Mouse (Mus musculus) neural tube, embryonic 15.5 days (tissue): ENCODE data around the gene Mef2c. TPM values are rescaled to one million over a fixed set of nuclear protein-coding genes. Genes with fewer than 3 reads are reported as not detected.

ENCODE experiments used
- ATAC-seq: fragments of 200-750 bp; cut with Nextera tagmentation; 2 replicates; pipeline ENCODE4 v1.8.0; 2017; ENCODE audit warnings: mild to moderate bottlenecking, moderate TSS enrichment, moderate library complexity; ENCODE audit not compliant: low FRiP score
- H3K27ac ChIP-seq: fragments of 300-500 bp; sonication (generic); replicated peaks from 2 replicates; pipeline ENCODE4 v1.5.1; 2015; ENCODE audit warnings: mild to moderate bottlenecking, inconsistent platforms
- H3K27me3 ChIP-seq: fragments of 300-500 bp; sonication (generic); replicated peaks from 2 replicates; pipeline ENCODE4 v1.6.1; 2015; ENCODE audit warnings: inconsistent platforms
- H3K36me3 ChIP-seq: fragments of 300-500 bp; sonication (generic); 2 replicates; pipeline ENCODE4 v1.6.1; 2015; ENCODE audit warnings: inconsistent platforms
- H3K4me1 ChIP-seq: fragments of 300-500 bp; sonication (generic); 2 replicates; pipeline ENCODE4 v1.6.1; 2015; ENCODE audit warnings: inconsistent platforms
- H3K4me2 ChIP-seq: fragments of 300-500 bp; sonication (generic); 2 replicates; pipeline ENCODE4 v1.6.1; 2015; ENCODE audit warnings: inconsistent platforms, mild to moderate bottlenecking, moderate library complexity
- H3K4me3 ChIP-seq: fragments of 300-500 bp; sonication (generic); replicated peaks from 2 replicates; pipeline ENCODE4 v1.5.1; 2015; ENCODE audit warnings: mild to moderate bottlenecking, inconsistent platforms
- H3K9ac ChIP-seq: fragments of 300-500 bp; sonication (generic); replicated peaks from 2 replicates; pipeline ENCODE4 v1.6.1; 2015; ENCODE audit warnings: mild to moderate bottlenecking, inconsistent platforms
- H3K9me3 ChIP-seq: fragments of 300-500 bp; sonication (generic); replicated peaks from 2 replicates; pipeline ENCODE4 v1.6.1; 2016; ENCODE audit warnings: inconsistent platforms
- WGBS: fragments of 180-500 bp; shearing (Covaris S2); methylation state at CpG from one replicate; pipeline ENCODE4 v1.1.7; 2015; ENCODE audit warnings: mixed read lengths; 5-methylcytosine and 5-hydroxymethylcytosine counted together
- polyA plus RNA-seq: library from polyadenylated mRNA; unstranded; fragments of >200 nt; fragmentation: Nextera tagmentation; extraction: Ambion mirVana; gene quantifications from 2 replicates; pipeline ENCODE4 v1.2.1, GENCODE M21; 2015

Gene Mef2c
- polyA plus RNA-seq, 1 experiment from 2014 or later = 29.7 TPM

GRCm38 (mm10) chr13:83574866-83575265 is 71.0 kb downstream of the Mef2c start:
- Histone ChIP-seq H3K27me3 (no peaks in the 10 kb centered on the region), H3K9me3 (no peaks in the 10 kb centered on the region), H3K36me3 (no peaks in the 10 kb centered on the region), H3K4me3 (no peak overlapping the region), H3K4me1 (no peaks in the 10 kb centered on the region), H3K4me2 (no peak overlapping the region), H3K27ac (no peak overlapping the region), H3K9ac (no peak overlapping the region)
- no peak for ATAC-seq
- WGBS = 61% methylated on average over 8 of the region's 8 CpGs

GRCm38 (mm10) chr13:83579410-83579809 is 75.6 kb downstream of the Mef2c start:
- Histone ChIP-seq H3K9ac (no peak overlapping the region), H3K4me1 (no peaks in the 10 kb centered on the region), H3K9me3 (no peaks in the 10 kb centered on the region), H3K4me2 (no peak overlapping the region), H3K27ac (no peak overlapping the region), H3K36me3 (no peaks in the 10 kb centered on the region), H3K27me3 (no peaks in the 10 kb centered on the region), H3K4me3 (no peak overlapping the region)
- WGBS = 81% methylated on average over 3 of the region's 3 CpGs
- no peak for ATAC-seq

GRCm38 (mm10) chr13:83580856-83581255 is 77.0 kb downstream of the Mef2c start:
- Histone ChIP-seq H3K9ac (no peak overlapping the region), H3K27me3 (no peaks in the 10 kb centered on the region), H3K27ac (no peak overlapping the region), H3K9me3 (no peaks in the 10 kb centered on the region), H3K36me3 (no peaks in the 10 kb centered on the region), H3K4me2 (no peak overlapping the region), H3K4me3 (no peak overlapping the region), H3K4me1 (no peaks in the 10 kb centered on the region)
- no peak for ATAC-seq
- 91% methylated on average over 5 of the region's 5 CpGs for WGBS

GRCm38 (mm10) chr13:83582564-83582963 is 78.7 kb downstream of the Mef2c start:
- H3K36me3 ChIP-seq = no peaks in the 10 kb centered on the region
- no peaks in the 10 kb centered on the region for H3K9me3 ChIP-seq
- no peak overlapping the region for H3K4me2 ChIP-seq
- H3K9ac ChIP-seq = no peak overlapping the region
- WGBS = 88% methylated on average over 1 of the region's 1 CpGs
- H3K4me3 ChIP-seq = no peak overlapping the region
- no peaks in the 10 kb centered on the region for H3K27me3 ChIP-seq
- no peak overlapping the region for H3K27ac ChIP-seq
- ATAC-seq = no peak
- no peaks in the 10 kb centered on the region for H3K4me1 ChIP-seq

- Histone ChIP-seq H3K4me3 (no peak overlapping the region), H3K9me3 (no peaks in the 10 kb centered on the region), H3K27me3 (no peaks in the 10 kb centered on the region), H3K27ac (no peak overlapping the region), H3K4me1 (no peaks in the 10 kb centered on the region), H3K4me2 (no peak overlapping the region), H3K9ac (no peak overlapping the region), H3K36me3 (no peaks in the 10 kb centered on the region)
- 61% methylated on average over 4 of the region's 4 CpGs for WGBS
- no peak for ATAC-seq
These were observed 80.0 kb downstream of the Mef2c start for GRCm38 (mm10) chr13:83583881-83584280.

GRCm38 (mm10) chr13:83585359-83585758 is 81.5 kb downstream of the Mef2c start:
- H3K9me3 ChIP-seq = no peaks in the 10 kb centered on the region
- no peak overlapping the region for H3K27ac ChIP-seq
- no peaks in the 10 kb centered on the region for H3K4me1 ChIP-seq
- H3K4me2 ChIP-seq = no peak overlapping the region
- ATAC-seq = no peak
- no peaks in the 10 kb centered on the region for H3K27me3 ChIP-seq
- no peak overlapping the region for H3K4me3 ChIP-seq
- H3K36me3 ChIP-seq = no peaks in the 10 kb centered on the region
- H3K9ac ChIP-seq = no peak overlapping the region
- whole genome bisulfite sequencing = 83% methylated on average over 5 of the region's 5 CpGs

GRCm38 (mm10) chr13:83588186-83588585 is 84.4 kb downstream of the Mef2c start:
- Histone ChIP-seq H3K27me3 (no peaks in the 10 kb centered on the region), H3K4me1 (no peaks in the 10 kb centered on the region)
- 95% methylated on average over 2 of the region's 2 CpGs for WGBS

GRCm38 (mm10) chr13:83590886-83591285 is 87.1 kb downstream of the Mef2c start:
- ATAC-seq = no peak
- H3K9me3 ChIP-seq = no peaks in the 10 kb centered on the region
- no peaks in the 10 kb centered on the region for H3K36me3 ChIP-seq
- no peak overlapping the region for H3K4me3 ChIP-seq
- no peak overlapping the region for H3K27ac ChIP-seq
- H3K4me2 ChIP-seq = no peak overlapping the region
- 90% methylated on average over 5 of the region's 5 CpGs for WGBS
- H3K4me1 ChIP-seq = no peaks in the 10 kb centered on the region
- H3K9ac ChIP-seq = no peak overlapping the region
- no peaks in the 10 kb centered on the region for H3K27me3 ChIP-seq

More at GRCm38 (mm10) chr13:83588186-83588585, 84.4 kb downstream of the Mef2c start:
- no peak overlapping the region for H3K9ac ChIP-seq
- H3K27ac ChIP-seq = no peak overlapping the region
- no peaks in the 10 kb centered on the region for H3K9me3 ChIP-seq
- H3K4me3 ChIP-seq = no peak overlapping the region
- H3K36me3 ChIP-seq = no peaks in the 10 kb centered on the region
- no peak overlapping the region for H3K4me2 ChIP-seq
- ATAC-seq = no peak

- no peak overlapping the region for H3K4me3 ChIP-seq
- H3K4me1 ChIP-seq = no peaks in the 10 kb centered on the region
- H3K9me3 ChIP-seq = no peaks in the 10 kb centered on the region
- ATAC-seq = peak; percentile 47
- H3K27me3 ChIP-seq = no peaks in the 10 kb centered on the region
- no peak overlapping the region for H3K27ac ChIP-seq
- no peaks in the 10 kb centered on the region for H3K36me3 ChIP-seq
- H3K4me2 ChIP-seq = no peak overlapping the region
- WGBS = 22% methylated on average over 1 of the region's 1 CpGs
- H3K9ac ChIP-seq = no peak overlapping the region
These were observed 91.6 kb downstream of the Mef2c start for GRCm38 (mm10) chr13:83595429-83595828.

GRCm38 (mm10) chr13:83596989-83597738 is 93.3 kb downstream of the Mef2c start:
- 87% methylated on average over 6 of the region's 6 CpGs for WGBS
- H3K9me3 ChIP-seq = no peaks in the 10 kb centered on the region
- H3K4me3 ChIP-seq = no peak overlapping the region
- no peak overlapping the region for H3K9ac ChIP-seq
- H3K27ac ChIP-seq = no peak overlapping the region
- H3K27me3 ChIP-seq = no peaks in the 10 kb centered on the region
- H3K4me2 ChIP-seq = no peak overlapping the region
- H3K4me1 ChIP-seq = no peaks in the 10 kb centered on the region
- no peaks in the 10 kb centered on the region for H3K36me3 ChIP-seq
- no peak for ATAC-seq

GRCm38 (mm10) chr13:83597739-83598210 is 93.9 kb downstream of the Mef2c start:
- H3K9me3 ChIP-seq = no peaks in the 10 kb centered on the region
- no peak overlapping the region for H3K27ac ChIP-seq
- no peaks in the 10 kb centered on the region for H3K4me1 ChIP-seq
- 97% methylated on average over 3 of the region's 3 CpGs for WGBS
- H3K27me3 ChIP-seq = no peaks in the 10 kb centered on the region
- H3K4me3 ChIP-seq = no peak overlapping the region
- no peaks in the 10 kb centered on the region for H3K36me3 ChIP-seq
- no peak overlapping the region for H3K9ac ChIP-seq
- ATAC-seq = no peak
- no peak overlapping the region for H3K4me2 ChIP-seq

GRCm38 (mm10) chr13:83600301-83600700 is 96.5 kb downstream of the Mef2c start:
- H3K4me2 ChIP-seq = no peak overlapping the region
- no peaks in the 10 kb centered on the region for H3K9me3 ChIP-seq
- H3K4me3 ChIP-seq = no peak overlapping the region
- ATAC-seq = no peak
- H3K36me3 ChIP-seq = no peaks in the 10 kb centered on the region
- no peaks in the 10 kb centered on the region for H3K27me3 ChIP-seq
- H3K27ac ChIP-seq = no peak overlapping the region
- H3K4me1 ChIP-seq = 0 out of 2 replicates have a peak, but pooled peaks cover 6% of the 10 kb centered on the region
- no peak overlapping the region for H3K9ac ChIP-seq
